Mouse (Mus musculus) gonadal fat pad, adult 2 months (tissue): ENCODE results near the gene Syk. TPM values are rescaled to one million over a fixed set of nuclear protein-coding genes. Genes with fewer than 3 reads are reported as not detected.

ENCODE experiments used
- DNase-seq: peaks from one replicate; pipeline ENCODE4 v3.0.0-alpha.2; 2012; ENCODE audit warnings: low read depth
- polyA plus RNA-seq: library from polyadenylated mRNA; depleted of rRNA; stranded (reverse); fragments of >200 nt; gene quantifications from 2 replicates; pipeline ENCODE4 v1.2.3, GENCODE M21; 2012

Gene Syk
- polyA plus RNA-seq, 1 experiment, result 23.1 TPM

- peak; percentile 75 for DNase-seq
These were observed 68.6 kb downstream of the Syk start for GRCm38 (mm10) chr13:52651383-52652252.

DNA sequence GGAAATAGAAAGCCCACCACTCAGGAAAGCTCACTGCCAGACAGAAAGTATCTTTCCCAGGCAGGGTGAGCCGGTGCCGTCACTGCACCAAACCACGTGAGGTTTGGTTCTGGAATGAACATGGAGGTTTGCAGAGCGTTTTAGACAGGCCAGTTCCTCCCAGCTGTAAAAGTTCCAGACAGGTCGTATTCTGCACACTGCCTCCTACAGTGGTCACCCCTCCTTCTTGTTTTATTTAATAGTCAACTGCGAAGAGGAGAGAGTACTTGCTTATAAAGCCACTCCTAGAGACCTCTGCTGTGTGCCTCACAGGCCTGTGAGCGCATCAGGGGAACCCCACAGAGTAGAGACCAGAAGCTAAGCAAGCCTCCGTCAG lies 69.3 kb downstream of the Syk start:
- no peak for DNase-seq

DNA sequence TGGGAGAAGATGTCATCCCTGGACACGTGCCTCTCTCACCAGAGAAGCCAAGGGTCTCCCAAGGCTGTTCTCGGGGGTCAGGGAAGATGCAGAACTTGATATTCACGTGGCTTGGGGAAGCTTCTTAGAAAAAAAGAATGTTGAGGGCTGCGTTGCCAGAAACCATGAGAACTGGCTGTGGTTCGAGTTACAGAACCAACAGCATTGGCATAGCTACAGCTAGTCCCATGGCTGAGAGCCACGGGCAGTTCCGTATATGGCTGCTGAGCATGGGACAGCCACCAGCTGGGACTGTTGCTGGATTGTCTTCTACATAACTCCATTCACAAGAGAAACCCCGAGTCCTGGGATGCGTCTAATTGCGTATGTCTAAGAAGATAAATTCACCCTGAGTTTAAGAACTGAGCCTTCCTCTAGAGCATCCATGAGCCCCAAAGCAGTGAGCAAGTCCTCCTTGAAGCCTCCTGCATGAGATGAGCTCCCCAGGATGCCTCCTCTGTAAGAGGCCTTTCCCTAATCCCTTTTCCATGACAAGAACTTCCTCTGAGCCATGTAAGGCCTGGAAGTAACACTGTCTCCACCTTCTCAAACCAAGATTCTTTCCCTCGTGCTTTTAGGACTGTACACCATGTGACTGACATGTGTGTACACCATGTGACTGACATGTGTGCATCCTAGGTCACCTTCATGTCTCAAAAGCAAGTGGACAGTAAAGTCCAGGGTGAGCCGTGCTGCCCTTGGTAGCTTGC lies 71.3 kb downstream of the Syk start:
- DNase-seq, result no peak

GRCm38 (mm10) chr13:52654830-52655308 lies 71.9 kb downstream of the Syk start:
- DNase-seq, result no peak

DNA sequence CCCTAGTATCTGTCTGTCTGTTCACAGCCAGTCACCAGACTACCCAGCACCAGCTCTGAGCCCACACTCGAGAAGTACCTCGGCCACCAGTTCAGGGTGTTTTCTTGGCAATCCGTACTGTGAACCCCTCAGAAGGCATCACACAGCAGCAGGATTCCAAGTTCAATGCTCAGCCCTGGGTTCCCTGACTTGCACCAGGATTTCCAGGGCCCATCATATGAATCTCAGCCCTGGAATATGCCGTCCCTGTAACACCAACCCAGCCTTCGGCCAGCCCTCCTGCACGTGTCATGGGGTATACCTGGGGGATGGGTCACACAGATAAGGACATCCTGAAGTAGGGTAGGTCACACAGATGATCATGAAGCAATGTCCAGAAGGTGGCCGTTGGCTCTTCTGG lies 75.0 kb downstream of the Syk start:
- no peak for DNase-seq

DNA sequence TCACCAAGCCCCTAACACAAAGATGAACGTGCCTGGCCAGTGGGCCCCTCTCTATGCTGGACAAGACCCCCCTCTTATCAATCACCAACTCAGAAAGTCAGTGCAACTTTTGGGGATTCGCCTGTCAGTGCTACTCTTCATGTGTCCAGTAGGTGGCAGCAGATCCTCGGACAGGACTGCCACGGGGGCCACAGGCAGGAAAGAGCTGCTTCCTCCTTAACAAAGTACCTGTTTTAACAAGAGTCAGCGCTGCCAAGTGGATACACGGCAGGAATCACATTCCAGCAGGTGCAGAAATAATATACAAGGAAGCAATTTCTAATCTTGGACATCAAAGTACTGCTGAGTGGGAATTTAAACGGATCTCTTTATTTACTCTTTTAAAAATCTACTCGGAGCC lies 75.5 kb downstream of the Syk start:
- DNase-seq, result no peak

DNA sequence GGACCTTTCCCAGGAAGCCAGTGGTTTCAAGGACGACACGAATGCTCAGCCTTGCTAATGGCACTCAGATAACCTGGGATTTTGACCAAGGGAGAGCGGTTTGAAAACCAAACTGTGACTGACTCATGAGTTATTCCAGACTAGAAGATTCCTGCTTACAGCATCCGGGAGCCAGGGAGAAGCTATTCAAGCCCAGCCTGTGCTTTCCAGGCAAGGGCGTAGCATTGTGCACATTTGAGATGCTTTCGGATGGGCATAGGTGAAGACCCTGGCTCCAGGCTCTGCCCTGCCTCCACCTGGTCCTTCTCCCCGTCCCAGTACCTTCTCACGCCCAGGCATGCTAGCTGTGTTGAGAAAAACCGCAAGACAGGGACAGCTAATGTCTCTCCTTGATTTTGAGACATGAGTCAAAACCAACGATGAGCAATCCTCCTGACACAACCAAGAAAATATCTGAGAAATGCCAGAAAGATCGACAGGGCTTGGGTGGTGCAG lies 76.2 kb downstream of the Syk start:
- DNase-seq, result no peak

DNA sequence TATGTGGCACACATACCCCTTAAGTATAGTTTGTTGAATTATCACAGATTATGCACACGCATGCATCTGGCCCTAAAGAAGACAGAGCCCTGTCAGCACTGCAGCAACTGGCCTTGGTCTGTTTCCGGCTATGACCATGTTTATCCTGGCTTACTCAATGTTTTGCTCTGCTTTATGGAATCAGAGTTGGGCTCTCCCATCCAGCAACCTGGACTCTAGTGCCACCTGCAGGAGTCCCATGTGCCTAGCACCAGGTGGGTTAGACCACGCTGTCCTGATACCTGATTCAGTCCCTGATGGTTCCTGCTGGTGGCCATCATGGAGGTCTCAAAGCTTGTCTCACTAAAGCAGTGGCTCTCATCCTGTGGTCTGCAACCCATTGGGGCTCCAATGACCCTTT lies 86.9 kb downstream of the Syk start:
- DNase-seq, result no peak

DNA sequence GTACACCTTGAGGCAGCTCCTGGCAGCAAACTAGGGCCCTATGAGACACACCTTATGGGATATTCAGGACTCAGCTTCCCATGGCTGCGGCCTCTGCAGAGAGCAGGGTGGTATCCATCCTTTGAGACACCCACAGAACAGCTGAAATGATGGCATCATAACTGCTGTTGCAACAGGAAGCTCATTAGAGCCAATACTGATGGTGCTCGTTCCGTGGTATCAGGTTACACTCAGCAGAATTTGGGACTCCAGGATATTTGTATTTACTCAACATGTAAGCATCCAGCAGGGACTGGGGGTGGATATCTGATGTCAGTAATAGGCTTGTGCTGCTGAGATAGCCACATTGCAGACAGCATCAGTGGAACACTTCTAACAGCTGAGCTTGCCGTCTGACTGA lies 90.3 kb downstream of the Syk start:
- DNase-seq, result no peak

- DNase-seq, result no peak
These were observed 90.9 kb downstream of the Syk start for GRCm38 (mm10) chr13:52673856-52674255.

- DNase-seq, result no peak
These were observed 91.9 kb downstream of the Syk start for GRCm38 (mm10) chr13:52674839-52675238.

- DNase-seq, result no peak
These were observed 92.7 kb downstream of the Syk start for GRCm38 (mm10) chr13:52675526-52676294.

GRCm38 (mm10) chr13:52676671-52677445 lies 93.9 kb downstream of the Syk start:
- no peak for DNase-seq

DNA sequence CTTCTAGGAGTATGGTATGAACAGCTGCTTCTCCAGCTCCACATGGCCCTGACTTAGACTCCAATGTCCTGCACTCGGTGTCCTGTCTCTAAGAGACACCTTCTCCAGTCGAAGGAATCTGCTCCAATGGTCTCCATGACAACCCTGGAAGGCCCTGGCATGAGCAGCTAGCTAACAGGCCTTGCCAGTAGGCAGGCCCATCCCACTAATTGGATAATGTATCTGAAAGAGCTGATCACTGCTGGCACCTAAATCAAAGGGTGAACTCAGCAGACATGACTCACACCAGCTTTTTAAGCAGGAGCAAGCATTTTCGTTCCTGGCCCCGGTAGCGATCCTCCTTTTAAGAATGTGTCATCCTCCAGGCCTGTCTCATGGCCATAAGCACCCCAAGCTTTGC lies 96.9 kb downstream of the Syk start:
- DNase-seq, result no peak

GRCm38 (mm10) chr13:52682107-52682506 lies 99.1 kb downstream of the Syk start:
- no peak for DNase-seq

DNA sequence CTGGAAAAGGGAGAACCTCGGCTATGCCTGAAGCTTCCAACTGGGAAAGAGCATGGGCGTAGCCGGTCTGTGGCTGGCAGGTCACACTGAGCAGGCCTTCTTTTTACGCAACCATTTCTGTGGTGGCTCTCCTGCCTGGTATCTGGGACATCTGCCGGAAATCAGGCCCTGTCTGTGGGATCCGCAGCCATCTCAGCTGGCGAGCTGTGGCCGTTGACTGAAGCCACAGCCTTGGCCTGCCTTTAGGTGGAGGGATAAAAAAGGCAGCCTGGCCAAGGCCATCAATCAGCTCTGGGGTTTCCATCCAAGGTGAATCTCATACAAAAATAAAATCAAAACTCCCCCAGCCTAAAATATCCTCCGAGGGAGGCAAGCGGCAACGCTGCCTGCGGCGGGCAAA lies 107.5 kb downstream of the Syk start:
- no peak for DNase-seq

- no peak for DNase-seq
These were observed 109.3 kb downstream of the Syk start for GRCm38 (mm10) chr13:52692311-52692710.

DNA sequence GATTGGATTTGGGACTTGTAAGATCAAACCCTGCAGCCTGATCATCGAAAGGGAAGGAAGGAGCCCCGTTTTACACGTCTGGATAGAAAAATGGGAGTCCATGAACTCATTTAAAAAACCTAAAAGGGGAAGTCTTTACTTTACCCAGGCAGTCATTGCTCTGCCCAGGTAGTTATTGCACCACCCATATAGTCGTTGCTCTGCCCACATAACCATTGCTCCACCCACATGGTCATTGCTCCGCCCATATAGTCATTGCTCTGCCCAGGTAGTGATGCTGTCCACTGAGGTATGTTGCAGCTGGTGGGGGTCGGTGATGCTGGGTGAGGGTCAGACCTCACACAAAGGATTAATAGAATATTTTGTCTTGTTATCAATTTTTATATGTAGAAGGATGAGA lies 111.9 kb downstream of the Syk start:
- DNase-seq, result no peak
